Mouse (Mus musculus): ENCODE results near the gene Slc8a2. TPM values are rescaled to one million over a fixed set of nuclear protein-coding genes. Genes with fewer than 3 reads are reported as not detected.

The Slc8a2 gene
- polyA plus RNA-seq, 1 experiment from 2014 or later = 0.36 TPM

GRCm38 (mm10) chr7:16101081-16101480, 28.5 kb upstream of the Slc8a2 start:
- no peak overlapping the region for H3K4me3 ChIP-seq (ENCODE audit: low read depth, low read length)
- H3K27me3 ChIP-seq (ENCODE audit: control insufficient read depth, insufficient read depth, low read length) = no peaks in the 10 kb centered on the region
- no peak overlapping the region for H3K27ac ChIP-seq (ENCODE audit: low read depth, low read length)
- WGBS = 79% methylated on average over 7 of the region's 7 CpGs
- H3K4me1 ChIP-seq (replicated peaks; ENCODE audit: control insufficient read depth, insufficient read depth, low read length) = peaks cover 9% of the 10 kb centered on the region
- H3K4me2 ChIP-seq (ENCODE audit: low read depth, low read length, severe bottlenecking) = no peak overlapping the region
- ATAC-seq (replicated peaks; ENCODE audit: low FRiP score) = no peak
- no peaks in the 10 kb centered on the region for H3K9me3 ChIP-seq (ENCODE audit: control insufficient read depth, low read length)
- no peaks in the 10 kb centered on the region; the same call in 1 of the 2 replicates for H3K36me3 ChIP-seq (ENCODE audit: control insufficient read depth, insufficient read depth, low read length)
- no peak overlapping the region for H3K9ac ChIP-seq (ENCODE audit: low read length)
- DNase-seq (ENCODE audit: low spot score) = no peak

- no peaks in the 10 kb centered on the region; the same call in 1 of the 2 replicates for H3K36me3 ChIP-seq (ENCODE audit: control insufficient read depth, insufficient read depth, low read length)
Measured at GRCm38 (mm10) chr7:16101726-16102475, 27.7 kb upstream of the Slc8a2 start.

GRCm38 (mm10) chr7:16102686-16103226, 26.9 kb upstream of the Slc8a2 start:
- WGBS = 88% methylated on average over 5 of the region's 5 CpGs

More at GRCm38 (mm10) chr7:16101726-16102475, 27.7 kb upstream of the Slc8a2 start:
- peaks cover 9% of the 10 kb centered on the region for H3K4me1 ChIP-seq (replicated peaks; ENCODE audit: control insufficient read depth, insufficient read depth, low read length)
- 83% methylated on average over 15 of the region's 15 CpGs for WGBS
- H3K27ac ChIP-seq (ENCODE audit: low read depth, low read length) = no peak overlapping the region
- DNase-seq (ENCODE audit: low spot score) (no peak), ATAC-seq (replicated peaks; ENCODE audit: low FRiP score) (no peak)
- no peak overlapping the region for H3K4me3 ChIP-seq (ENCODE audit: low read depth, low read length)
- H3K27me3 ChIP-seq (ENCODE audit: control insufficient read depth, insufficient read depth, low read length) = no peaks in the 10 kb centered on the region
- H3K4me2 ChIP-seq (ENCODE audit: low read depth, low read length, severe bottlenecking) = no peak overlapping the region
- H3K9ac ChIP-seq (ENCODE audit: low read length) = no peak overlapping the region
- H3K9me3 ChIP-seq (ENCODE audit: control insufficient read depth, low read length) = no peaks in the 10 kb centered on the region

GRCm38 (mm10) chr7:16103760-16104159, 25.9 kb upstream of the Slc8a2 start:
- H3K27me3 ChIP-seq (ENCODE audit: control insufficient read depth, insufficient read depth, low read length) = no peaks in the 10 kb centered on the region
- ATAC-seq (replicated peaks; ENCODE audit: low FRiP score) (no peak), DNase-seq (ENCODE audit: low spot score) (no peak)
- H3K27ac ChIP-seq (ENCODE audit: low read depth, low read length) = no peak overlapping the region
- H3K9ac ChIP-seq (ENCODE audit: low read length) = no peak overlapping the region
- no peak overlapping the region for H3K4me3 ChIP-seq (ENCODE audit: low read depth, low read length)
- 81% methylated on average over 6 of the region's 6 CpGs for WGBS
- H3K4me2 ChIP-seq (ENCODE audit: low read depth, low read length, severe bottlenecking) = no peak overlapping the region
- no peaks in the 10 kb centered on the region for H3K9me3 ChIP-seq (ENCODE audit: control insufficient read depth, low read length)
- H3K36me3 ChIP-seq (ENCODE audit: control insufficient read depth, insufficient read depth, low read length) = peaks cover under 1% of the 10 kb centered on the region; the same call in 1 of the 2 replicates
- H3K4me1 ChIP-seq (replicated peaks; ENCODE audit: control insufficient read depth, insufficient read depth, low read length) = peaks cover 9% of the 10 kb centered on the region

More at GRCm38 (mm10) chr7:16102686-16103226, 26.9 kb upstream of the Slc8a2 start:
- no peak overlapping the region for H3K4me2 ChIP-seq (ENCODE audit: low read depth, low read length, severe bottlenecking)
- H3K9ac ChIP-seq (ENCODE audit: low read length) = no peak overlapping the region
- no peaks in the 10 kb centered on the region for H3K27me3 ChIP-seq (ENCODE audit: control insufficient read depth, insufficient read depth, low read length)
- DNase-seq (ENCODE audit: low spot score) (no peak), ATAC-seq (replicated peaks; ENCODE audit: low FRiP score) (no peak)
- no peak overlapping the region for H3K27ac ChIP-seq (ENCODE audit: low read depth, low read length)
- H3K36me3 ChIP-seq (ENCODE audit: control insufficient read depth, insufficient read depth, low read length) = no peaks in the 10 kb centered on the region; the same call in 1 of the 2 replicates
- peaks cover 9% of the 10 kb centered on the region for H3K4me1 ChIP-seq (replicated peaks; ENCODE audit: control insufficient read depth, insufficient read depth, low read length)
- no peak overlapping the region for H3K4me3 ChIP-seq (ENCODE audit: low read depth, low read length)
- H3K9me3 ChIP-seq (ENCODE audit: control insufficient read depth, low read length) = no peaks in the 10 kb centered on the region

GRCm38 (mm10) chr7:16104611-16105388, 24.8 kb upstream of the Slc8a2 start:
- DNase-seq (ENCODE audit: low spot score) = no peak
- H3K4me3 ChIP-seq (ENCODE audit: low read depth, low read length) = no peak overlapping the region
- peaks cover 4% of the 10 kb centered on the region for H3K4me1 ChIP-seq (replicated peaks; ENCODE audit: control insufficient read depth, insufficient read depth, low read length)
- H3K27ac ChIP-seq (ENCODE audit: low read depth, low read length) = no peak overlapping the region
- H3K9ac ChIP-seq (ENCODE audit: low read length) = no peak overlapping the region
- no peaks in the 10 kb centered on the region for H3K9me3 ChIP-seq (ENCODE audit: control insufficient read depth, low read length)
- no peak overlapping the region for H3K4me2 ChIP-seq (ENCODE audit: low read depth, low read length, severe bottlenecking)
- WGBS = 89% methylated on average over 7 of the region's 7 CpGs
- H3K36me3 ChIP-seq (ENCODE audit: control insufficient read depth, insufficient read depth, low read length) = peaks cover 6% of the 10 kb centered on the region; the same call in 1 of the 2 replicates
- H3K27me3 ChIP-seq (ENCODE audit: control insufficient read depth, insufficient read depth, low read length) = no peaks in the 10 kb centered on the region
- ATAC-seq (replicated peaks; ENCODE audit: low FRiP score) = no peak

GRCm38 (mm10) chr7:16108886-16109542, 20.6 kb upstream of the Slc8a2 start:
- no peak for ATAC-seq (replicated peaks; ENCODE audit: low FRiP score)
- no peak overlapping the region for H3K27ac ChIP-seq (ENCODE audit: low read depth, low read length)
- WGBS = 90% methylated on average over 9 of the region's 9 CpGs
- peaks cover 10% of the 10 kb centered on the region; the same call in 1 of the 2 replicates for H3K36me3 ChIP-seq (ENCODE audit: control insufficient read depth, insufficient read depth, low read length)
- no peaks in the 10 kb centered on the region for H3K9me3 ChIP-seq (ENCODE audit: control insufficient read depth, low read length)
- H3K4me2 ChIP-seq (ENCODE audit: low read depth, low read length, severe bottlenecking) = no peak overlapping the region
- H3K4me3 ChIP-seq (ENCODE audit: low read depth, low read length) = no peak overlapping the region
- H3K27me3 ChIP-seq (ENCODE audit: control insufficient read depth, insufficient read depth, low read length) = no peaks in the 10 kb centered on the region
- H3K9ac ChIP-seq (ENCODE audit: low read length) = no peak overlapping the region
- DNase-seq (ENCODE audit: low spot score) = no peak
- H3K4me1 ChIP-seq (replicated peaks; ENCODE audit: control insufficient read depth, insufficient read depth, low read length) = no peaks in the 10 kb centered on the region

GRCm38 (mm10) chr7:16110158-16110557, 19.5 kb upstream of the Slc8a2 start:
- Histone ChIP-seq H3K27me3 (ENCODE audit: control insufficient read depth, insufficient read depth, low read length) (no peaks in the 10 kb centered on the region), H3K4me1 (replicated peaks; ENCODE audit: control insufficient read depth, insufficient read depth, low read length) (no peaks in the 10 kb centered on the region), H3K4me2 (ENCODE audit: low read depth, low read length, severe bottlenecking) (no peak overlapping the region), H3K9ac (ENCODE audit: low read length) (no peak overlapping the region), H3K36me3 (ENCODE audit: control insufficient read depth, insufficient read depth, low read length) (peaks cover 10% of the 10 kb centered on the region; the same call in 1 of the 2 replicates), H3K27ac (ENCODE audit: low read depth, low read length) (no peak overlapping the region), H3K4me3 (ENCODE audit: low read depth, low read length) (no peak overlapping the region), H3K9me3 (ENCODE audit: control insufficient read depth, low read length) (no peaks in the 10 kb centered on the region)
- 92% methylated on average over 8 of the region's 8 CpGs for WGBS
- ATAC-seq (replicated peaks; ENCODE audit: low FRiP score) (no peak), DNase-seq (ENCODE audit: low spot score) (no peak)
